ENCODE assay signal across 18 mouse cellular contexts in the genomic region with DNA sequence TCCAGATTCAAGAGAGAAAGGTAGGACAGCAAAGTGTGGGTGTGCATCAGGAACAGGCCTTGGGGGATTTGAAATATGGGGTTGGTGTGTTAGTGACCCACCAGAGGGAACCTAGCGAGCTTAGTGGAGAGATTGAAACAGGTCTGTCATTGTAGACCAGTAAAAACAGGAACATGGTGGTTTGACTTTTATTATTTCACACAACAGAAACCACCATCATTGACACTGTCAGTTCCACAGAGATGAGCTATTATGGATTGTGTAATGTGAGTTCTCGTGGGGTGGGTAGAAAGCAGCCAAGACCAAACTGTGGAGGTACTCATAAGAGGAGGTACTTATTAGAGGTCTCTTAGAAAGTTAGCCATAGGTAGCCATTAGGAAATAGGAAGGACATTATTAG. TPM values are rescaled to one million over a fixed set of nuclear protein-coding genes. Genes with fewer than 3 reads are reported as not detected.
DNase-seq lines count a peak whose midpoint lies in the region; ATAC-seq lines count a peak whose summit lies in the region.
"Had no signal": no experiment of that assay in that cellular context is flagged by ENCODE, and none has a peak within 500 bp of the region (broad histone marks: within the 10 kb centered on the region; RNA-seq: fewer than 3 reads in every experiment).

No protein-coding gene starts in this region.

- ATAC-seq in granulocyte monocyte progenitor cell, adult 5-6 weeks (replicated peaks; ENCODE audit: poor library complexity, severe bottlenecking) = peak; percentile 76
- ATAC-seq in megakaryocyte progenitor cell, adult 5-6 weeks (replicated peaks; ENCODE audit: poor library complexity) = peak; percentile 76
- ATAC-seq: forebrain, embryonic 14.5 days; forebrain, embryonic 16.5 days had no signal

- DNase-seq in cerebellum, postnatal 10 days = no peak
- DNase-seq in lung, postnatal 36 days = no peak
- DNase-seq in lung, postnatal 10 days = no peak
- DNase-seq: adrenal gland, adult 2 months; adrenal gland, postnatal 10 days; adrenal gland, postnatal 25 days; cerebellum, adult 11 months; cerebellum, adult 18-20 months; cerebellum, adult 8-10 months; cerebellum, adult 9-11 months; cerebellum, postnatal 25 days; embryo, embryonic 11 days had no signal

RNA-seq across cellular contexts. Expression of gene 4930444G20Rik, which starts 6.7 kb away (rescaled TPM):
- not detected in 2 replicates for total RNA-seq in granulocyte monocyte progenitor cell, adult 5-6 weeks (2014; fragmentation: Nextera tagmentation)
- not detected in 2 replicates for total RNA-seq in granulocyte monocyte progenitor cell, adult 5-6 weeks (2017)
- not detected in 2 replicates for total RNA-seq in megakaryocyte progenitor cell, adult 5-6 weeks (2015)
- not detected in 2 replicates for total RNA-seq in megakaryocyte progenitor cell, adult 5-6 weeks (2017)
- total RNA-seq: adrenal gland, adult 2 months; adrenal gland, postnatal 10 days; adrenal gland, postnatal 25 days; adrenal gland, postnatal 4 days; MEL had no signal
